Mouse (Mus musculus) limb, embryonic 15.5 days (tissue): ENCODE results near the gene Ckap5. TPM values are rescaled to one million over a fixed set of nuclear protein-coding genes. Genes with fewer than 3 reads are reported as not detected.

Source experiments
- ATAC-seq: fragments of 200-750 bp; cut with Nextera tagmentation; 2 replicates; pipeline ENCODE4 v1.8.0; 2017; ENCODE audit warnings: low read depth, moderate TSS enrichment; ENCODE audit not compliant: insufficient number of reproducible peaks, low FRiP score, low TSS enrichment
- H3K27ac ChIP-seq: fragments of 300-500 bp; sonication (generic); 2 replicates; pipeline ENCODE4 v1.5.1; 2015; ENCODE audit warnings: moderate library complexity, mild to moderate bottlenecking, inconsistent platforms
- H3K27me3 ChIP-seq: fragments of 300-500 bp; sonication (generic); 2 replicates; pipeline ENCODE4 v1.6.1; 2015; ENCODE audit warnings: inconsistent platforms
- H3K36me3 ChIP-seq: fragments of 300-500 bp; sonication (generic); 2 replicates; pipeline ENCODE4 v1.6.1; 2015; ENCODE audit warnings: inconsistent platforms
- H3K4me1 ChIP-seq: fragments of 300-500 bp; sonication (generic); 2 replicates; pipeline ENCODE4 v1.6.1; 2015; ENCODE audit warnings: inconsistent platforms
- H3K4me2 ChIP-seq: fragments of 300-500 bp; sonication (generic); 2 replicates; pipeline ENCODE4 v1.6.1; 2015; ENCODE audit warnings: mild to moderate bottlenecking, inconsistent platforms
- H3K4me3 ChIP-seq: fragments of 300-500 bp; sonication (generic); 2 replicates; pipeline ENCODE4 v1.5.1; 2015; ENCODE audit warnings: mild to moderate bottlenecking, inconsistent platforms
- H3K9ac ChIP-seq: fragments of 300-500 bp; sonication (generic); 2 replicates; pipeline ENCODE4 v1.6.1; 2015; ENCODE audit warnings: inconsistent platforms
- H3K9me3 ChIP-seq: fragments of 300-500 bp; sonication (generic); 2 replicates; pipeline ENCODE4 v1.6.1; 2016; ENCODE audit warnings: inconsistent platforms
- WGBS: fragments of 180-500 bp; shearing (Covaris S2); methylation state at CpG from one replicate; pipeline ENCODE4 v1.1.7; 2015; 5-methylcytosine and 5-hydroxymethylcytosine counted together
- polyA plus RNA-seq: library from polyadenylated mRNA; unstranded; fragments of >200 nt; fragmentation: Nextera tagmentation; extraction: Ambion mirVana; gene quantifications from 2 replicates; pipeline ENCODE4 v1.2.1, GENCODE M21; 2015

The Ckap5 gene
- polyA plus RNA-seq, 1 experiment from 2014 or later = 78.4 TPM

GRCm38 (mm10) chr2:91645354-91645753, 118.8 kb downstream of the Ckap5 start:
- no peak overlapping the region for H3K27ac ChIP-seq
- no peaks in the 10 kb centered on the region for H3K9me3 ChIP-seq
- peaks cover 64% of the 10 kb centered on the region for H3K36me3 ChIP-seq
- no peak overlapping the region for H3K4me3 ChIP-seq
- no peak overlapping the region for H3K9ac ChIP-seq
- WGBS = 97% methylated on average over 15 of the region's 15 CpGs
- H3K4me1 ChIP-seq = peaks cover 10% of the 10 kb centered on the region
- ATAC-seq = no peak
- no peak overlapping the region for H3K4me2 ChIP-seq
- no peaks in the 10 kb centered on the region for H3K27me3 ChIP-seq

GRCm38 (mm10) chr2:91645811-91646210, 119.2 kb downstream of the Ckap5 start:
- H3K36me3 ChIP-seq = peaks cover 64% of the 10 kb centered on the region
- ATAC-seq = no peak
- peaks cover 13% of the 10 kb centered on the region for H3K4me1 ChIP-seq
- no peaks in the 10 kb centered on the region for H3K9me3 ChIP-seq
- no peaks in the 10 kb centered on the region for H3K27me3 ChIP-seq
- 94% methylated on average over 11 of the region's 11 CpGs for WGBS
- no peak overlapping the region for H3K9ac ChIP-seq
- no peak overlapping the region for H3K4me2 ChIP-seq
- no peak overlapping the region for H3K27ac ChIP-seq
- no peak overlapping the region for H3K4me3 ChIP-seq

DNA sequence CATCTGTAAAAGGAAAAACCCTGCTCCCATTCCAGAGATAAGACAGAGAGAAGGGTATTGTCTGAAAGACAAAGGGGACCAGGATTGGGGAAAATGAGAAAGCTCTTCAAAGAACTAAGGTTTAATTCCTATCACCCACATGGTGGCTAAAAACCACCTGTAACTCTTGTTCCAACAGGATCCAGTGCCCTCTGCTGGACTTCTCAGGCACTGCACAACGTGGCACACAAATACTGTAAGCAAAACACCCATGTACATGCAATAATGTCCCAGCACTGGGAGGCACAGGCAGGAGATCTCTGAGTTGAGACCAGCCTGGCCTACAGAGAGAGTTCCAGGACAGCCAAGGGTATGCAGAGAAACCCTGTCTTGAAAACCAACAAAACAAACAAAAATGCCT, 120.2 kb downstream of the Ckap5 start:
- H3K4me1 ChIP-seq = peaks cover 21% of the 10 kb centered on the region
- ATAC-seq = no peak
- no peak overlapping the region for H3K4me2 ChIP-seq
- H3K9me3 ChIP-seq = no peaks in the 10 kb centered on the region
- no peak overlapping the region for H3K9ac ChIP-seq
- H3K36me3 ChIP-seq = peaks cover 60% of the 10 kb centered on the region
- H3K4me3 ChIP-seq = no peak overlapping the region
- H3K27me3 ChIP-seq = no peaks in the 10 kb centered on the region
- H3K27ac ChIP-seq = no peak overlapping the region
- WGBS = 19% methylated on average over 1 of the region's 1 CpGs

- ATAC-seq = no peak
- peaks cover 53% of the 10 kb centered on the region for H3K36me3 ChIP-seq
Measured at GRCm38 (mm10) chr2:91649152-91649551, 122.6 kb downstream of the Ckap5 start.

DNA sequence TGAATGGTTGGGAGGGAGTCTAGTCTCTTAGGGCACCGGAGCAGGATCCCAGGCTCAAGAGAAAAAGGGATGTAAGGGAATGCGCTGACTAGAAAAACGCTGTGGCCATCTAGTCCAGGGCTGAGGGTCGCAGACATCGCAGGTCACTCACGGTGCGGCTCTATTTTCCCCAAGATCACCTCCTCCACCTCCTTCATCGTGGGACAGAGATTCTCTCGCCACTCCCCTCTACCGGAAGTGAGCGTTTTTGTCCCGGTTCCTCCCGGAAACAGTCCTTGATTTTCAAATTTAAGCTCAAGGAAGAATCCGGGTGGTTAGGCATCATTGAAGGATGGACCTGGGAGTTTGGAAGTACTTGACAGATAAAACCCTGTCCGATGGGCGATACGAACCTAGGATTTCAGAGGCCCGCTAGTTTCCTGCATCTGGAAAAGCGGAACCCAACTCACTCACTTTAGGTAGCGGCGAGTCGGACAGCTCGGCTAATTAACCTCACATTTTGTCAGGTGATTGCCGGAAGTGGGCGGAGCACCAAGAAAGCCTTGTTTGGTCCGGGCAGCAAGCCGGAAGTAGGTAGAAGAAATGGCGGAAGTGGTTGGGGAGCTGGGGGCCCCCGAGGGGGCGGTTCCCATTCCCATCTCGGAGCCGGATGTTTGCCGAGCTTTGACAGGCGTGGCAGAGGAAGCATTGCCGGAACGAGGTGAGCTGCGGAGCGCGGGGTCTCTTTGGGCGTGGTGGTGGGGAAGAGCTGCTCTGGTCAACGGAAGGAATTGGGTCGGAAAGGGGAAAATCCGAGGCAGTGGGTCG, 123.2 kb downstream of the Ckap5 start, which contains the start of the genes Zfp408 and Arhgap1:
Gene Zfp408 (minus strand): TSS at position 239 of the 807 bp plus-strand sequence.
Gene Arhgap1 (plus strand): TSS at position 308 of the 807 bp plus-strand sequence.
- H3K36me3 ChIP-seq = peaks cover 53% of the 10 kb centered on the region
- under 1% methylated on average over 44 of the region's 44 CpGs for WGBS
- peaks cover 25% of the 10 kb centered on the region for H3K4me1 ChIP-seq
- H3K9ac ChIP-seq = peak within 1 kb of the TSS; percentile 92
- ATAC-seq = peak; percentile 90
- peak within 1 kb of the TSS; percentile 94 for H3K4me2 ChIP-seq
- H3K4me3 ChIP-seq = peak within 1 kb of the TSS; percentile 73
- peak within 1 kb of the TSS; percentile 94 for H3K27ac ChIP-seq
- no peaks in the 10 kb centered on the region for H3K27me3 ChIP-seq
- no peaks in the 10 kb centered on the region for H3K9me3 ChIP-seq

More at GRCm38 (mm10) chr2:91649152-91649551, 122.6 kb downstream of the Ckap5 start:
- Histone ChIP-seq H3K4me3 (peak overlapping the region; percentile 73), H3K27ac (peak overlapping the region; percentile 94), H3K9me3 (no peaks in the 10 kb centered on the region), H3K9ac (peak overlapping the region; percentile 92), H3K27me3 (no peaks in the 10 kb centered on the region), H3K4me2 (peak overlapping the region; percentile 94), H3K4me1 (peaks cover 25% of the 10 kb centered on the region)
- 3% methylated on average over 15 of the region's 15 CpGs for WGBS

GRCm38 (mm10) chr2:91650360-91650995, 123.9 kb downstream of the Ckap5 start:
- WGBS = 10% methylated on average over 16 of the region's 16 CpGs
- peak overlapping the region; percentile 65 for H3K4me2 ChIP-seq
- peaks cover 53% of the 10 kb centered on the region for H3K36me3 ChIP-seq
- H3K27ac ChIP-seq = peak overlapping the region; percentile 94
- peaks cover 25% of the 10 kb centered on the region for H3K4me1 ChIP-seq
- ATAC-seq = no peak
- H3K9ac ChIP-seq = peak overlapping the region; percentile 58
- H3K9me3 ChIP-seq = no peaks in the 10 kb centered on the region
- peak overlapping the region; percentile 73 for H3K4me3 ChIP-seq
- H3K27me3 ChIP-seq = no peaks in the 10 kb centered on the region

DNA sequence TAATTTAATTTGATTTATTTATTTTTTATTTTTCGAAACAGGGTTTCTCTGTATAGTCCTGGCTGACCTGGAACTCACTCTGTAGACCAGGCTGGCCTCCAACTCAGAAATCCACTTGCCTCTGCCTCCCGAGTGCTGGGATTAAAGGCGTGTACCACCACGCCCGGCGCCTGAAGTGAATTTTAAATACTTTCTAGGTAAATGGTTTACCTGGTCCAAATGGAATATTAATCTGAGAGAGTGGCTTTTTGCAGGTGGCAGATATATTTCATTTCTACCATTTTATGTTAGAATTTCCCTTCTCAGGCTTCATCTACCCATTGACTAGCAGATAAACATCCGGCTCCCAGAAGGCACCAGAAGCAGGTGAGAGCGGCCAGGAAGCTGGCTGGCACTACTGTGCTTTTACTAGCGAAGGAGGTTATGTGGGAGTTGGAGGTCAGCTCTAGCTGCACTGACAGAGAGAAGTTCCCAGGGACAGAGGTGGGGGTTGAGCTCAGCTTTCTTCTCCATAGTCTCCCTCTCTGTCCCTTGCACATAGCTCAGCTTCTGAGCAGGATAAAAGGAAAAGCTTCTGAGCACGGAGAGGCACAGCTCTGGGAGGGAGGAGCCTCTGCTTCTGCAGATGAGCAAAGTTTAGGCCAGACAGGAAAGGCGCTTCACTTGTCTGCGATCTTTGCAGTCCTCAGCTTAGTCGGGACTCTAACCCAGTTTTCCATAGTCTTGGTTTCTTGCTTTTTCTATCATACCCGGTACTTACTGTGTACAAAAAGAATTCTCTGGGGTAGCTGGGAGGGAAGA, 125.1 kb downstream of the Ckap5 start:
- Histone ChIP-seq H3K27ac (no peak overlapping the region), H3K9me3 (no peaks in the 10 kb centered on the region), H3K36me3 (peaks cover 53% of the 10 kb centered on the region), H3K4me3 (no peak overlapping the region), H3K4me1 (peaks cover 25% of the 10 kb centered on the region), H3K27me3 (no peaks in the 10 kb centered on the region), H3K4me2 (no peak overlapping the region), H3K9ac (no peak overlapping the region)
- 89% methylated on average over 14 of the region's 14 CpGs for WGBS
- ATAC-seq = no peak

DNA sequence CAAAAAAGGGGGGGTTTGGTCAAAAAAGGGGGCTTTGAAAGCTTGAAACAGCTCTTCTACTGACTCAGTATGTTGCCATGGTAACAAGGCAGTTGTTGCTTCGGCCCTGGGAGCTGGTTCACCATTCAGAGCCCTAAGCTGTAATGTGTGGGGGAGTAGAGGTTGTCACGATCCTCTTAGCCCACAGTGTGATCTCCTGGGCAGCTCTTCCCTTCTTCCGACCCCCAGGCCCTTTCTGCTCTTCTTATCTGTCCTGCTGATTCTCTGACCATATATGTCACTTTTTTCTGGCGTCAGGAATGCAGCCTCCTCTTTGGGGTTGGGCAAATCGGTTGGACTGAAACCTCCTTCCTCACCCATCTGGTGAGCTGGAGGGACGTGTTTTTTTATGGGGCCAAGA, 126.3 kb downstream of the Ckap5 start:
- Histone ChIP-seq H3K9me3 (no peaks in the 10 kb centered on the region), H3K9ac (no peak overlapping the region), H3K27me3 (no peaks in the 10 kb centered on the region), H3K4me3 (no peak overlapping the region), H3K36me3 (peaks cover 53% of the 10 kb centered on the region), H3K4me1 (peaks cover 25% of the 10 kb centered on the region), H3K4me2 (no peak overlapping the region), H3K27ac (no peak overlapping the region)
- no peak for ATAC-seq
- 63% methylated on average over 6 of the region's 6 CpGs for whole genome bisulfite sequencing

DNA sequence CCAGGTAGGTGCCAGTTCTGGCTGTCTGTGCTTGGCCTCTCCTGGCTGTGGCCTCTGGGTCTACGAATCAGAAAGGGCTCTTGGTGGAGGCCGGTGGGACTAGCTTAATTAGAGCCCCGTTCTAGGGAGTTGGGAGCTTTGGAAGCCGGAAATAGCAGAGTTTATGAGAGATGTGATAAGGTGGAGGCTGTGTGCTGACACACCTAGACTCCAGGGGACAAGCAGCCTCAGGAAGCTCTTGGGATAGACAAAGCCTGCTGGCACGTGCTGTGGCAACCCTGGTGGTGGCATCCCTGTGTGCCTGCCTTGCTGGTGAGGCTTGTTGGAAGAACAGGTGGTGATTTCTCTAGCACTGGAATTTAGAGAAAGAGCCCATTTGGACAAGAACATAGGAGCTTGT, 128.8 kb downstream of the Ckap5 start:
- no peak overlapping the region for H3K4me2 ChIP-seq
- WGBS = 78% methylated on average over 5 of the region's 5 CpGs
- no peaks in the 10 kb centered on the region for H3K9me3 ChIP-seq
- H3K9ac ChIP-seq = no peak overlapping the region
- H3K36me3 ChIP-seq = peaks cover 76% of the 10 kb centered on the region
- H3K4me1 ChIP-seq = peaks cover 15% of the 10 kb centered on the region
- H3K27ac ChIP-seq = no peak overlapping the region
- no peak overlapping the region for H3K4me3 ChIP-seq
- ATAC-seq = no peak
- H3K27me3 ChIP-seq = no peaks in the 10 kb centered on the region

DNA sequence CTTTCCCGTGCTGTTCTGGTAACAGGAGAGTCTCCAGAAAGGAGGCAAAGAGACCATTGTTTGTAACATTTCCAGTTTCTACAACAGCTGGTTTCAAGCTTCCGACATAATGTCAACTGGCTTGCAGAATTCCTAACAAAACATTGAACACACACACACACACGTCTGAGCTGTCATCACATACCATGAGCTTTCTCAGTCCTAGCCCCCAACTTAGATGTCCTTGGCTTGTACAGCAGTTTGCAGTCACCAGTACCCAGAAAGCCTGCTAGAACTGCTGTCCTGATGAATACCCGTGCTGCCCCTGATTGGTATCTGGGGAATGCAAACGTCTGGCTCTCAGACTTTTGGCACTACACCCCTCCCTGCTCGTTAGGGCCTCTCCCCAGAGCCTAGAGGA, 129.3 kb downstream of the Ckap5 start:
- no peak for ATAC-seq

DNA sequence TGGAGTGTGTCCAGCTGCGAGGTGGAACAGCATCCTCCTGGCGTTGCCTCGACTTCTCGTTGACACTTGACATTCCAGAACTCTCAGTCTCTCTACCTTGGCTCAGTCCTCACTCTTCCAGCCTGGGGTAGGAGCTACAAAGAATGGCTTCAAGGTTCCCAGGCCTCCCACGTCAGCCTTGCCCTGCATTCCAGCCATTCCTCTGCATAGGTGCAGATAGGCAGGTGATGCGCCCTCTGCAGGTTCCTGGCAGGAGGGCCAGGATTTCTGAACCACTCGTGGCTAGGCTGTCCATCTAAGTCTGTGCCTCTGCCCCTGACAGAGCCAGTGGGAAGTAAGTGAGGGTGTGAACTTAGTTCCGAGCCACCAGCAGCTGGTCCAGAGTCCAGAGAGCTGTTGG, 130.2 kb downstream of the Ckap5 start:
- no peak overlapping the region for H3K4me2 ChIP-seq
- H3K4me1 ChIP-seq = peaks cover 3% of the 10 kb centered on the region; the same call in 1 of the 2 replicates
- peaks cover 85% of the 10 kb centered on the region for H3K36me3 ChIP-seq
- 63% methylated on average over 8 of the region's 8 CpGs for WGBS
- H3K27ac ChIP-seq = no peak overlapping the region
- ATAC-seq = no peak
- H3K4me3 ChIP-seq = no peak overlapping the region
- H3K27me3 ChIP-seq = no peaks in the 10 kb centered on the region
- no peaks in the 10 kb centered on the region for H3K9me3 ChIP-seq
- no peak overlapping the region for H3K9ac ChIP-seq

More for the DNA sequence above, 129.3 kb downstream of the Ckap5 start:
- Histone ChIP-seq H3K27me3 (no peaks in the 10 kb centered on the region), H3K9me3 (no peaks in the 10 kb centered on the region), H3K4me2 (no peak overlapping the region), H3K27ac (no peak overlapping the region), H3K4me3 (no peak overlapping the region), H3K9ac (no peak overlapping the region), H3K36me3 (peaks cover 77% of the 10 kb centered on the region), H3K4me1 (peaks cover 12% of the 10 kb centered on the region)
- 56% methylated on average over 6 of the region's 6 CpGs for WGBS
